Mouse (Mus musculus) left cerebral cortex, postnatal 4 days (tissue): ENCODE measurements at regions not wholly inside any gene's neighbourhood (a gene's known extent, or its start where the extent isn't known, plus 50 kb on each side); places are given as distances from the start of the nearest gene placed in this dataset.

Source experiments
- DNase-seq: peaks from one replicate; pipeline ENCODE4 v3.0.0-alpha.2; 2022
- intact Hi-C: fragments of 180-260 bp; cut with DNase I; formaldehyde crosslinking; loops from one replicate; pipeline ENCODE4 v1.15.1; 2025

DNA sequence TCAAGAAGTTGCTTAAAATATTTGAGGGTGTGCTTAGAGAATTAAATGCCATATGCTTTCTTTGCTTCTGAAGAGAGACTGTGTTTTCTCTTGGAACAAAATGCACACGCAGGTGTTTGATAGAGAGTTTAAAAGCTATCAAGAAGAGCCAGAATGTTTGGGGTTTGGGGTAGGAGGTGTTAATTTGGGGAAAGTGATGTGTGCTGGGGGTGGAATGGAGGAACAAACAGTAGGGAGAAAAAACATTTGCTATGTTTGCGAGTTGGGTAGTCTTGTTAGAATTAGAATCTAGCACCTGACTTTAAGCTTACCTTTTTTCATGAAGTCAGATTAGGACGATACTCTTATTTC is 1248.9 kb upstream of the Zeb2 start:
- DNase-seq, result no peak
- intact Hi-C loops, result no loop called here

DNA sequence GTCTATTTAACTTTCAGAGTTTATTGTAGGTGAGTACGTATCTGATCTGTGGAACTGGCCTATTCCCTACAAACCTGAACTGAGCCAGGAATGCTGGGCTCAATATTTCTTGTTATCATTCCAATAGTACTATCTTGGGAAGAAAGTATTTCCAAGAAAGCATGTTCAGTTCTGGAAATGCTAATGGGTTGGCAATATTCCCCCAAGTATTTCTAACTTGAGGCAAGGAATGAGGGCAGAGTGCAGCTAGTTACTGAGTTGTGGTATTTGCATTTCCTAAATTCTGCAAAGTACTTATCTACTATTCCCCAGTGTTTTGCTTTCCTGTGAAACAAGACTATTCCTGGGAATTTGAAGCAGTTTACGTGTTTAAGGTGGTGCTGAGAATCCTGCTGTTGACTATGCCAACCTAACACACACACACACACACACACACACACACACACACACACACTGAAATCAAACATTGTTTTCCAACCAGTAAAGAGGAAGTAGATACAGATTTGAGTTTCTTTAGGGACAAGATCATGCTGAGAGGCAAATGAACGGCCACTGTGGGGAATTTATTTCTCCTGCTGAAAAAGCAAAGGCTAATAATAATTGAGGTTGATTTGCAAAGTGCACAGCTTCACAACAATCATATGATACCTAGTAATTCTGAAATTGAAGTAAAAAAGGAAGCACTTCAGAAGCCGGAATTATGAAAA is 1248.4 kb upstream of the Zeb2 start:
- intact Hi-C loops, result no loop called here
- no peak for DNase-seq

DNA sequence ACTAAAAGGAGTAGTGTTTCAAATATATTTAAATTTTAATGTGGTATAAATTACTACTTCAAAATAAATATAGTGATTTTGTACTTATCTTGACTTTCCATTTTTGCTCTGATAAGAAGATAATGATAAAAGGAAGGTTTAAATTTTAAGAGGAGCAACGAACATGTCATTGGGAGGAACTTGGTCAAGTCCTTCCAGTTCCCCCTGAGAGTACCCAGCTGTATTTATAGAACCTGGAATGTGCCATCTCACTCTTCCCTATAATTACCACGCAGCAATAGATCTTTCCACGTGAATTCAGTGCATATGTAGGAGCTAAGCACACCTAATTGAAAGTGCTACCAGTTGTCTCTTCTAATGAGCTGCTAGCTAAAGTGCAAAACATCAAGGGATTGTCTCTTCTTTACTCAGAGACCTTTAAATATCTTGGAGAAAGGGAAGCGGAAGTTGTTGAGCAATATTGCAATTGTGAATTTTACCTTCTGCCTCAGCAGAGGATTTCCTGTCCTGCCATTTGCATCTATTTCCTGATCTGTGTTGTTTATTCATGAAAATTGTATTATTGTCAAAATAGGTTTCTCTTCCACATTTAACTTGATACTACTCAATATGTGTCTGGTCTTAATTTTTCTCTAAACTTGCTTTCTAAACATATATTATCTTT is 1243.0 kb upstream of the Zeb2 start:
- intact Hi-C loops, result no loop called here
- DNase-seq, result no peak

DNA sequence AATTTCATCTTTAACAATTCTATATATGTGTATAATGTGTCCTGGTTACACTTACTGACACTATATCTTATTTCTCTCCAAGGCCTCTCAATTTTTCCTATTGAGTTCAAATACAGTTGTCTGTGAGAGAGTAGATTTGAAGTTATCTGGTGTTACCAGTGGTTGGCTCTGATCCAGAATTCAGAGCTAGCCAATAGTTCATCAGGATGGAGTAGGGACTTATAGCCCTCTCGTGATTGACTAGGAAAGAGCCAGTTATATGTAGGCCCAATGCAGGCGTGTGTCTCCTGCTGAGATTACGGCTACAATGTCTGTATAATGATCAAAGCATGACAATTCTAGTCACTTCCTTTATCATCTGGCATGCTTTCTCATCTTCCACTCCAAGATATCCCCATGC is 1241.0 kb upstream of the Zeb2 start:
- intact Hi-C loops, result no loop called here
- DNase-seq, result no peak

DNA sequence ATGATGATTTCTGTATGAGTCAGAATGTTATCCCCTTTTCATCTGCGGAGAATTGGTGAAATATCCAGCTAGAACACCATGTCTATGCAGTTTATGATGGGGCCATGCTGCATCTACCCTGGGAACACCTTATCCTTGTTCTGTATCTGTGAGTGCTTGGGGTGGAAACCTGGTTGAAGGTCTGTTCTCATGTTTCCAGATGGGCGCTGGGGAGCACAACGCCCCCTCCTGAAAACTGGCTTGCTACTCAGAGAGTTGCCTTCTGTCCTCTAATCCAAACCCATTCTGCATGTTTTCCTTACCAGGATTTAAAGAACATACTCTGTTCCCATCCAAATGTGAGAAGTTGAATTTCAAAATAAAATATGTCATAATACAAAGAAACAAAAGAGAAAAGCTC is 1239.5 kb upstream of the Zeb2 start:
- DNase-seq, result no peak
- intact Hi-C loops, result no loop called here

DNA sequence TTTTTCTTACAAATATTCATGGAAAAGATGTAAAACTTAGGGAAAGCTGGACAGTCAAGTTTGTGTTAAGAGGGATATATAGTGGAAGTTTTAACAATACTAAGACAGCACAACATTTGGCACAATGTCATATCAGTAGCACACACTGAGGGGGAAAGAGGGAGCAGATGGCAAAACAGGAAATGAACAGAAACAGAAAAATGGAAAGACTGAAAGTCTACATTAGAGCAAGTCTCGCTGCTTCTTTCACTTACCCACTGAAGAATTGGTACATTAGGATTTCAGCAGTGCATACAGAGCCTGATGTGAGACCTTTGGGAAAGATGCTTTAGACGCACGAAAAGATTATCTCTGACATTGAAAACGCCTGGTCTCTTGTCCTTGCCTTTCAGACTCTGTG is 1223.5 kb upstream of the Zeb2 start:
- intact Hi-C loops, result no loop called here
- no peak for DNase-seq

DNA sequence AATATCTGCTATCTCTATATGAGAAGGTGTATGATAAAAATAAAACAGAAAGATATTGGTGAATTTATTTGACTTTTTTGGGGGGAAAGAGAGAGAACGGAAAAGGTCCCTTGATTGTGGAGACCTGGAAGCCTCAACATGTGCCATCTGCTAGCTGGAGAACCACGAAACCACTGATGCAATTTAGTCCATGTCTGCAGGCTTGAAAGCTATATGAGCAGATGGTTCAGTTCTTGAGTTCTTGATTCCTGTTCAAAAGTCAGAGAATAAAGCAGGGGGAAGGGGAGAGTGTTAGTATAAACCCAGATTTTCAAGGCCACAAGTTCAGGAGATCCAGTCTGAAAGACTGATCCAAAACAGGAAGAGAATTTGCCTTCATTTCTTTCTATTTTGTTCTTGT is 1199.5 kb upstream of the Zeb2 start:
- no peak for DNase-seq

DNA sequence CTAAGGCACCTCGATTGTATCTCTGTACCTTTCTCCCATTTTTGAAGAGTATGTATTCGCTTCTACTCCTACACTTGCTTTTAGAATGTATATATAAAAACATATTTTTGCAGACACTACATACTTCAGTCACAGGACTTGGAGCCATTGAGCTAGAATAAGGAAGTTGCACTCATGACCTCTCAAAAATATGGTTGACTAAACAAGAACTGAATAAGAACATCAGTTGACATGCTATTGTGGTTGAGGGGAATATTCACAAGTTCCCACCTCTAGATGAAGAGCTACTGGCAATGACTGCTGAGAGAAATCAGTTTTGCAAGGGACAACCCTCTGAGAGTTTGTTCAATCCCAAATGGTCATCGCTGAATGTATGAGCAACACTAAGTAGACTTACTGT is 1198.0 kb upstream of the Zeb2 start:
- intact Hi-C loops, result no loop called here
- no peak for DNase-seq

More for the DNA sequence above, 1199.5 kb upstream of the Zeb2 start:
- intact Hi-C loops, result no loop called here

DNA sequence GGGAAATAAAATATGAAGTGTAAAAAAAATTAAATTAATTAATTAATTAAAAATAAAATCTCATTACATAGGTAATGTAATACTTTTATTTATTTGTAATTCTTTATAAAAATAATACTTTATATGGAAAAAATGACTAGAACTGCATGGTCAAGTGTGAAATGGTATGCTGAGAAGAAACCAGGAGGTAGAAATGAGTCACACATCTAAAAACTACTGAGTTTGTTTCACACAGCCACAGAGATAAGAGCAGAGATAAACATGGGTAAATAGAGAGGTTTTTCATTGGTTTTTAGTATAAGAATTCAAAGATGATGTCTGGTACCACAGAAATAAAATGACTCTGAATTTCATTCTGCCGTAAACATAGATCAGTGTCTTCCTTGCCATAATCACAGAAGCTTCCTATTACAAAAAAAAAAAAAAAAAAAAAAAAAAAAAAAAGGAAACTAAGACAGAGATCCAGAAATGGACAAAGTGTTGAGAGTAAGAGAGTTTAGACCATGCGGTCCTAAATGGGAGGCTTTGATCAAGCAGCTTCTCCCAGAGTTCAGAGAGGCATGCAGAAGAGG is 1190.5 kb upstream of the Zeb2 start:
- intact Hi-C loops, result no loop called here
- no peak for DNase-seq

DNA sequence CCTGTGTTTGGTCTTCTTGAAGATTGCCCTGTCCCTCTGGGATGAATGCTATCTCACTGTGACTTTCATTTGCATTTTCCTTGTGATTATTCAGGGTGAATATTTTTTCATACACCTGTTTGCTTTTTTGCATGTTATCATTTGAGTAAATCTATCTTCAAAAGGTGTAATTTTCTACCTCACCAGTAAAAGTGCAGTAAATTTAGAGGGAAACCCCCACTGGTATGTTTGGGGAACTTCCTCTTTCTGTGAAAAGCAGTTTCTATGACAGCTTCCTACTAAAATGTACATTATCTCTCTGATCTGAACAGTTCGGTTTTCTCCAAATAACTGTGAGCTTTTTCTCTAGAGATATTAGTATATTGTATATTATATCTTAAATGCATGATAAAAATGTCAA is 1185.4 kb upstream of the Zeb2 start:
- intact Hi-C loops, result no loop called here
- no peak for DNase-seq

DNA sequence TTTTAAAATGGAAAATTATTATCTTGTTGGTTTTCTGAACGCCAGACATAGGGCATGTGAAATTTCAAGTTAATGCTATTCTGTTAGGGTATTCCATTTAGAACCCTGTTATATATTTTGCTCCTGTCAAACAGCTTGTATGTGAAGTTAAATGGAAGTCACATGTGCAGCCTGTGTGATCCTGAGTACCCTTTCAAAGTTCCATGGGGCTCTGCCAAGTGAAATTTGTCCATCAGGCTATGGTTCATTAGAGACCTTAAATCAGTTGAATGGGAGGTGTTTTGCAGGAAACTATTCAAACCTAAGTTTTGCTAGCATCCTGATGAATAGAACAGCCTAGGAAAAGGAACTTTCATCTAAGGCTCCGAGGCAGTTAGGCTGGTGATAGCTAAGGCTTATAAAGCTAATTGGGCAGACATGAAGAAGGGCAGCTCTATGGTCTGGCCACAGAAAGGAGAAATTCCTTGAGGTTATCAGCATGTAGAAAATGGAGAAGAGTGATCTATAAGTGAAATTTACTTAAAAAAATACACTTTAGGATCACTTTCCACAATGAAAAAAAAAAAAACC is 1180.2 kb upstream of the Zeb2 start:
- DNase-seq, result no peak
- intact Hi-C loops, result no loop called here

DNA sequence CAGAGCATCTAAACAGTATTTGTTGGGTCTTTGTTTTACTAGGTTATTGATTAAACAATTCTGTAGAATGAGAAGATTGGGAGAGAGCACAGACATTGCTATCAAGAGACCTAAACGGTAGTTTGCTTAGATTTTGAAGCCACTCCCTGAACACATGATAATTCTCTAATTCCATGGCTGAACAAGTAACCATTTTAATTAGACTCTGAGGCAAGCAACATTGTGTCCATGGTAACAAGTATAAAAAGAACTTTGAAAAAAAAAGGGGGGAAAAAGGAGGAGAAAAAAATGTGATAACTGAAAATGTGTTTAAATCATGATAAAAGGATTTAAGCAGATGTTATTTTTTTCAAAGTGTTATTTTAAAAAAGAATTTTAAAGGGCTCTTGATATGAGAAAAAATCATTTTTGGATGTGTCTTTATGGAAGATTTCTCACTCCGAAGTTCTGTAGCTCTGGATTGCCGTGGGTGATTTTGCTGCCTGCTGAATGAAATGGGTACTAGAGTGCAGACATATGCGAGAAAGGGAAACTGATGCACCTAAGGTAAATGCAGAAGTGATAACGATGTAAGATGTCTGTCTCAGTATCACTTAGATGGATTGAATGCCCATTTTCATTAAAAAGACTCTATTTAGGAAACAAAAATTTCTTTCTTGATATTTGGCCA is 1166.9 kb upstream of the Zeb2 start:
- intact Hi-C loops, result no loop called here
- DNase-seq, result no peak

DNA sequence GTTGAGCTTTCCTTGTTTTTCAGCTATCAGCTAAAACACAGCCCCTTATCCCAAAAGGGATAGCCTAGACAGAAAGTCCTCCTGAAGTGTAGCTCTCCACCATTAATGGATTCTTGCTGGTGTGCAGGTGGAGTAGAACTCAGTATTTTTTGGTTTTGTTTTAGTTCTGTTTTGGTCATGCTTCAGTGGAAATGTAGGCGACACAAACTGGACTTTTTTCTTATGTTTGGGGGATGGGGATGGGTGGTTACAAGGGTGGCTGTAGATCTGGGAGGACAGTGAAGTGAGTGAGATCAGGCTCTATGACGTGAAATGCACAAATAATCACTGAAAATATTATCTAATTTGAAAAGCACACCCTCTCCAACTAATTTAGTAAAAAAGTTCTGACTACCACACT is 1163.6 kb upstream of the Zeb2 start:
- DNase-seq, result no peak
- intact Hi-C loops, result no loop called here

DNA sequence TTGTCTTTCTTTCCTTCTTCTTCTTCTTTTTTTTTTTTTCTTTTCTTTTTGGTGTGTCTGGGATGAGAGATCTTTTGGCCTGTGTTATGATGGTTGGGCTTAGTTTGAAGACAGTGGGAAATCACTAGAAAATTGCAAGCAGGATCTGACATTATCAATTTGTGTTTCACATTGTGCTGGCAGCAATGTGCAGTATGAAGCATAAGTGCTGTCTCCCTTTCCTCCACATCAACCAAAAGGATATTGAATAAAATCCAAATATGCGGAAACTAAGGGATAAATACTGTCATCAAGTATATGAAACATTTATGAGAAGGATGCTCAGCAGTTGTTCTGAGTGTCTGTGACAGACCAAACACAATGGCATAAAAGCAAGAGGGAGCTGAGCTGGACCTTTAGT is 1144.4 kb upstream of the Zeb2 start:
- DNase-seq, result no peak
- intact Hi-C loops, result no loop called here

DNA sequence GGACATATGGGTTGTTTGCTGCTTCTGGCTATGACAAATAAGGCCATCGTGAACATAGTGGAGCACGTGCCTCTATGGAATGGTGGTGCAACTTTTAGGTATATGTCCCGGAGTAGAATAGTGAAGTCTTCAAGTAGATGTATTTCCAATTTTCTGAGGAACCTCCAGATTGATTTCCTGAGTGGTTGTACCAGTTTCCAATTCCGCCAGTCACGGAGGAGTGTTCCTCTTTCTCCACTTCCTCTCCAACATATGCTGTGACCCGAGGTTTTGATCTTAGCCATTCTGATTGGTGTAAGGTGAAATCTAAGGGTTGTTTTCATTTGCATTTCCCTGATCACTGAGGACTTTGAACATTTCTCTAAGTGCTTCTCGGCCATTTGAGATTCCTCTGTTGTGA is 1134.4 kb upstream of the Zeb2 start:
- DNase-seq, result no peak
- intact Hi-C loops, result no loop called here

DNA sequence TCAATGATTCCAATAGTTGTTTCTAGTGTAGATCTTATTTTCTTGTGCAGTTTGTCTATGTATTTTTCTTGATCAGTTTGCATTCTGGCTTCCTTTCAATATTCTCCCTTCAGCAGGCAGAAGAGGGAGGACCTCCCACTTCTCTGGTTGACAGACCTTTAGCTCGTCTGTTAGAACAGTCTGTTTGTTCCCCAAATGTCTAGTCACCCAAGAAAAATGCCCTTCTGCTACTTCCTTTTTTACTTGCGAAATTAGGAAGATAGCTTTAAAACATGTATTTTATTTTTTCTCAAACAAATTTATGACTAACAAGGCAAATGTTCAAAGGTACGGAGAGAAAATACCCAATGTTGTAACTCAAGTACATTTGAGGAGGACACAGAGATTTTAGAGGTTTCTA is 1128.5 kb upstream of the Zeb2 start:
- intact Hi-C loops, result no loop called here
- no peak for DNase-seq

DNA sequence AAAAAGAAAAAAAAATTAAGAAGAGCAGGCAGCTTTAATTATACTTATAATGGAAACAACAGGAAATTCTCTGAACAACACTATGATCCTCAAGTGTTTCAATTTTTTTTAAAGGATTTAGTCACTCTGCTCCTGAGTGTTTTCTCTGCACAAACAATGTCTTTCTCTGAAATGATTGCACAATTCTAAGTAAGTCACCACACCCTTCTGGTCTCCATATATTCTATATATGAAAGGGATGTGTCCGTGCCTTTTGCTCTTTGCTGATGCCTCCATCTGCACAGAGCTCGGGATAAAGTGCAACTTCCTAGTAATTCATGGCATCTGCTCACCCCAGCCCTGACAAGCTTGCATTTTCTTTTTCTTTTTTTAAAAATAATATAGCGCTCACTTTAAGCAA is 1127.5 kb upstream of the Zeb2 start:
- no peak for DNase-seq
- intact Hi-C loops, result no loop called here

DNA sequence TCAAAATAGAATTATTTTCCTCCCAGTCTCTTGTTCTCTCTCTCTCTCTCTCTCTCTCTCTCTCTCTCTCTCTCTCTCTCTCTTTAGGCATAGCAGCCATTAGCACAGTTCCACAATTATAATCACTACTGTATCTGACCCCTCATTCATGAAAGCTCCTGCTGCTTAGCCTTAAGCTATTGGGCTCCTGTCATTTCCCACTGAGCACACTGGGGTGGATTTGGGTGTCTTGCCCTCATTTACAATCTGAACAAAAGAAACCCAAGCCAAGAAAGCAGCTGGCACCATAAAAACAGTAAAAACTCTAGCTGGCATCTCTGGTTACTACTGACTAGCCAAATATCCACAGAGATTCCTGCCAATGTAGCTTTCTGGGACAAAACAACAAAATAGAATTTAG is 1125.6 kb upstream of the Zeb2 start:
- intact Hi-C loops, result no loop called here
- peak; percentile 67 for DNase-seq

DNA sequence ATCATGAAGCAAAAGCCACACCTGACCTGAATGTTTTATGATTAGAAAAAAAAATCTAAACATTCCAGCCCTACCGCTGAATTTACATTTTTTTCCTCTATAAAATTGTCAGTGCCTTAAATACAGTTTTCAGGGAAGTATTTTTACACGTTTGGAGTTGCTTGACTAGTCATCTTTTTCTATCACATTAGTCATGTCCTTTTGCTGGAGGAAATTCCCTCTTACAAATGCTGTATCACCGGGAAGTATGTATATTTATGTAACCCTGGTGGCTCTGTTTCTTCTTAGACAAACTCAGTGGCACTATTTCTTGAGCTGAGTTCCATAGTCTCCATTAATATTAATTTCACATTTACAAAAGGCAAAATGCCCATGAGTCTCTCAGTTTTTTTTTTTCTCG is 1122.7 kb upstream of the Zeb2 start:
- DNase-seq, result no peak

DNA sequence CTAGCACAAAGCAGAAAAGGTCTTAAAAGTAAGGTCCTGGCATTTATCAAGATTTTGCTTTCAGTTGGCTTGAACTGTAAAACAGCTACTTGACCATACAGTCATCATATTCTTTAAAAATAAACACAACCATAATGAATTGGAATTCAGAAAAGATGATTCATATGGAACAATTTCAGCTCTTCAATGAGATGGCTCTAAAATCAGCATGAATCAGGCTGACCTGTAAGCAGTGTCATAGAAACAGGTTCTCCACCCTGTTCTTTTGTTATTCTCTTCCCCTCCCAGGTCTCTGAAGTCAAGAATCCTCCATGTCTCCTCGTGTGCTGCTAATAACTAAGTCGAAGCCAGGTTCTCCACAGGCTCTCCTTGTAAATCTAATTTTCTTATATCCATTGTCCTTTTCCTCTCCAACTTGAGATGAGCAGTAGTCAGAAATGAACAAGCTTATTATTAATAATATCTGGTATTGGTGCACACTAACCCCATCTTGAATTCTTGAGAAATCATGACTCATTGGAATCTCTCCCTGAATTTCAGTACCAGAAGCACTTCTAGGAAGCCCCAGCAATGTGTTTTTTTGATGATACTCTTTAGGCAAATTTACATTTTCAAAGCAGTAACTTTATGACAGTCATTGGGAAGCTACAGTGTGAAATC is 1113.7 kb upstream of the Zeb2 start:
- intact Hi-C loops, result no loop called here
- no peak for DNase-seq

More for the DNA sequence above, 1122.7 kb upstream of the Zeb2 start:
- intact Hi-C loops, result no loop called here

DNA sequence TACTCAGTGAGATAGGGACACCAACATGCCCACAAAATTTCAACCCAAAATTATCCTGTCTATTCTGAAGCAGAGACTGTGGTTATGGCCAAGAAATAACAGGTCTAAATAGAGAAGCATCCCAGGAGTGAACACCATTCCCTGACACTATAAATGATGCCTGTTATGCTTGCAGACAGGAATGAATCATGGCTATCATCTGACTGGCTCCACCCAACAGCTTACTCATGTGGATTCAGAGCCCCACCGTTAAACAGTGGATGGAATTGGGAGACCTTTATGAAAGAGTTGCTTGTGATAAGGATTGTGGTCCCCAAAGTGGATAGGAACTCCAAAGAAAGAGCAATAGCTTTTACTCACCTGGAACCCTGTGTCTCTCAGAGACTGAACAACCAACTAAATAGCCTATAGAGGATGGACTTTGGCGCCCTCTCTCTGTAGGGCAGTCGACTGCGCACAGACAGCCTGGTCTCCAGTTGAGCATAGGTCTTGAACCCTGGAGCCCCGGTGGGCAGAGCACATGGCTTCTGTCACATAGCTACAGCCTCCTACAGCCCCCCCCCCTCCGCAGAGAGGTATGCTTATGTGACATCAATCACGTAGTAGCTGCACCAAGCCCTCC is 1101.3 kb upstream of the Zeb2 start:
- DNase-seq, result no peak
- intact Hi-C loops, result no loop called here
